13 mouse cellular contexts compared by ENCODE assay signal in genomic region chr6:116415126-116415676, GRCm38 (mm10).
"Had no signal": no experiment of that assay in that cellular context is flagged by ENCODE, and none has a peak within 500 bp of the region (broad histone marks: within the 10 kb centered on the region; RNA-seq: fewer than 3 reads in every experiment).

No protein-coding gene starts in this region.

- H3K27me3 ChIP-seq: intestine, embryonic 15.5 days; liver, embryonic 12.5 days; lung, embryonic 15.5 days; midbrain, embryonic 12.5 days; neural tube, embryonic 13.5 days had no signal

- H3K9ac ChIP-seq: intestine, embryonic 15.5 days; liver, embryonic 12.5 days; lung, embryonic 15.5 days; midbrain, embryonic 12.5 days; neural tube, embryonic 13.5 days had no signal

- DNase-seq: retina, postnatal 1 day; right cerebral cortex, postnatal 4 days; spleen, adult 18-20 months; thymus, adult 18-20 months; thymus, postnatal 14 days had no signal

- H3K4me3 ChIP-seq: intestine, embryonic 15.5 days; left cerebral cortex, adult 2 months; limb, embryonic 10.5 days; liver, embryonic 12.5 days; lung, embryonic 15.5 days; midbrain, embryonic 12.5 days; neural tube, embryonic 13.5 days had no signal

- ATAC-seq: intestine, embryonic 15.5 days; liver, embryonic 12.5 days; midbrain, embryonic 16.5 days had no signal

- H3K9me3 ChIP-seq: intestine, embryonic 15.5 days; limb, embryonic 10.5 days; liver, embryonic 12.5 days; lung, embryonic 15.5 days; midbrain, embryonic 12.5 days; neural tube, embryonic 13.5 days had no signal

- H3K4me1 ChIP-seq: intestine, embryonic 15.5 days; limb, embryonic 10.5 days; lung, embryonic 15.5 days; midbrain, embryonic 12.5 days; neural tube, embryonic 13.5 days had no signal

- H3K27ac ChIP-seq: intestine, embryonic 15.5 days; left cerebral cortex, adult 2 months; limb, embryonic 10.5 days; liver, embryonic 12.5 days; lung, embryonic 15.5 days; midbrain, embryonic 12.5 days; neural tube, embryonic 13.5 days had no signal

- H3K4me2 ChIP-seq: intestine, embryonic 15.5 days; liver, embryonic 12.5 days; lung, embryonic 15.5 days; midbrain, embryonic 12.5 days; neural tube, embryonic 13.5 days had no signal

- H3K36me3 ChIP-seq: lung, embryonic 15.5 days; midbrain, embryonic 12.5 days had no signal
